Mouse (Mus musculus) naive thymus-derived CD4-positive, alpha-beta T cell, adult 5 months (primary cell): Measurements from ENCODE around the gene Dach2. TPM values are rescaled to one million over a fixed set of nuclear protein-coding genes. Genes with fewer than 3 reads are reported as not detected.

Experiments
- polyA plus RNA-seq: library from polyadenylated mRNA; unstranded; fragments of 100-300 nt; shearing (Covaris generic); gene quantifications from one replicate; pipeline ENCODE4 v1.2.1, GENCODE M21; 2017

Dach2 gene
- polyA plus RNA-seq = 0.22 TPM

GRCm38 (mm10) chrX:113297404-113297803, at the start of gene Dach2:
Gene Dach2 (plus strand): TSS chrX:113297510.

Other genes starting within 250 kb of the Dach2 start
- gene Chm, start 112.0 kb upstream of the Dach2 start, polyA plus RNA-seq = 24.0 TPM